Mouse (Mus musculus): ENCODE results near the gene Plcb1.

Gene Plcb1

GRCm38 (mm10) chr2:135518956-135519355, 733.1 kb downstream of the Plcb1 start:
- no peak for DNase-seq (ENCODE audit: low spot score)

Data from ovary, postnatal 14 days (tissue).